Mouse (Mus musculus) adrenal gland, adult (tissue): Measurements from ENCODE around the gene Epha10.
"Not testable (repeated sequence)": the region's sequence is repeated elsewhere in the genome, so short reads cannot be mapped to it uniquely, and the experiment has no call there.

Experiments
- DNase-seq, 2 experiments: peaks; one replicate each; pipeline ENCODE4 v3.0.0; 2022 to 2023; ENCODE audit warnings: low spot score in 1 of 2; ENCODE audit not compliant: inconsistent age in 2 of 2

Epha10 gene

GRCm38 (mm10) chr4:124893769-124894168 lies 13.1 kb downstream of the Epha10 start:
- DNase-seq, result no peak

DNA sequence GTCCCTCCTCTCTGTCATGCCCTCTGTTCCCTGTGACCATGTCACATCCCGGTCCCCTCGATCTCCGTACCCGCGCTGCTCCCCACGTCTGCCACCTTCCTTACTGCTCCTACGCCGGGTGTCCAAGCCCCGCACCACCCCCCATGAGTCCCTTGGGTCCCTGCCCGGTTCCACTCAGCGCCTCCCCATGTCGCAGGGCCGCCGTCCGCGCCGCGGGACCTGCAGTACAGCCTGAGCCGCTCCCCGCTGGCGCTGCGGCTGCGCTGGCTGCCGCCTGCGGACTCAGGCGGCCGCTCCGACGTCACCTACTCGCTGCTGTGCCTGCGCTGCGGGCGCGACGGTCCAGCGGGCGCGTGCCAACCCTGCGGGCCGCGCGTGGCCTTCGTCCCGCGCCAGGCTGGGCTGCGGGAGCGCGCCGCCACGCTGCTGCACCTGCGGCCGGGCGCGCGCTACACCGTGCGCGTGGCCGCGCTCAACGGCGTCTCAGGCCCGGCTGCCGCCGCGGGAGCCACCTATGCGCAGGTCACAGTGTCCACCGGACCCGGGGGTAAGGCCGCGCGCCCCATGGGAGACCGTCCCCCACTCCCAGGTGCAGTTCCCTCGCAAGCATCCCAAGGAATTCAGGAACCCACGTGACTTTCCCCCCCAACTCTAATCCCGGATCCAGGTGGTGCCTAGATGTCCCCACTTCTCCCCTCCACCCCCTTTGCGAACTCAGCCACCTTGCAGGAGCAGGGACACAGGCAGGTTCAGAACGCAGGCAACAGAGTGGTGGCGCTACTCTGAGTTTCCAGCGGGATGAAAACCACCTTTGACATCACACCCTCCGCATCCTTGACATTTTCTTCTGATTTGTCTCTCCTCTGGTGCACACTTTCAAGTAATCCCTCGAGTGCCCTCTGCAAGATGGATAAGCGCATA lies 14.1 kb downstream of the Epha10 start:
- DNase-seq, result peak; percentile 27 to 58

GRCm38 (mm10) chr4:124898428-124898827 lies 17.7 kb downstream of the Epha10 start:
- no peak for DNase-seq

DNA sequence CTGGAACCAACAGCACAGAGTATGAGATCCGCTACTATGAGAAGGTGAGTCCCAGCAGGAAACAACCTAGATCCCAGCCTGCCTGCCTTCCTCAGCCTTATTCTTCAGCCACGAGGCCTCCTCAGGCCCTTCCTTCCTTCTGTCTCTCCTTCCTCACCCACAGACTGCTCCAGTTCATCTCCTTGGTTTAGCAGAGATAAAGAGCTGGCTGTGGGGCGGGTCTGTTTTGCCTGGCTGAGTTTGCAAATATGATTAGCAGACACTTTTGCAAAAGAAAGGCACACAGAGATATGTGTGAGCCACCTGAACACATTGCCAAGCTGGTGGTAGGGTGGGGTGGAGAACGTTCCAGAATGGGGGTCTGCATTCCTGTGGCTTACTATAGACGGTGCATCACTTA lies 19.2 kb downstream of the Epha10 start:
- DNase-seq, result no peak

GRCm38 (mm10) chr4:124905417-124905816 lies 24.7 kb downstream of the Epha10 start:
- DNase-seq, result no peak

GRCm38 (mm10) chr4:124905971-124906822 lies 25.5 kb downstream of the Epha10 start:
- peak in 1 of 2 experiments; percentile 36 for DNase-seq

GRCm38 (mm10) chr4:124928102-124928501 lies 47.4 kb downstream of the Epha10 start:
- DNase-seq, result no peak

DNA sequence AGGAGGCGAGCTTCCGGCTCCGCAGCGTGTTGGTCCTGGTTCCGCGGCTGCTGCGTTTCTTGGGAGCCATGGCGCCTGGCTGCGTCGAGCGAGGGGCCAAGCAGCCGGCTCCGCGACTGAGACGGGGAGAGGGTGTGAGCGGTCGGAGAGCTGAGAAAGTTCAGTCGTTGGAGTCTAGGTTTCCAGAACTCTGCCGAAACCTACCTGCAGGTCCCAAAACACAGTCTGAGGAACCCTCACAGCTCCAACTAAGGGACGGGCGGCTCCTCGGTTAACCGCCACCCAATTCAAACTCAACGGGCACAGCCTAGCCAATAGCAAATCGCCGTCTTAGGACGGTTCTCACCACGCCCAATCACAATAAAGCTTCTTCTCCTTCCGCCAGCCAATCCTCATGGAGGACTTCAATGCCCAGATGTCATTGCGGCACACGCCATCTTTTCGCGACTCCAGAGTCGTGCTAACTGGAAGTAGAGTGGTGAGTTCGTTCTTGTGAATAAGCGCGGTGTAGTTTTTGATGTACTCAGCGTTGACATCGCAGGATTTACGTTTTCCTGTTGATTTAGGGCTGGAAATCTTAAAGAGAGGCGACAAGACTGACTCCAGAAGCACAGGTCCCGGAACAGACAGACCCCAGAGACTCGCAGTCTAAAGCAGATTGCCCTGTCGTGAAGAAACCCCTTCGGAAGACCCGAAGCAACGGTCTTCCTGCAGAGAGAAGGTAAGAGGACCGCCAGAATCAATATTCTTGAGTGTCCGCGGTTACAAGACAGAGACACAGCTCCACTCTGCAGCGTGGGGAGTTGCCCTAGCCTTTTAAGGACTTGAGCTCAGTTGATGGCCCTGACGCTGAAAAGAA lies 56.1 kb downstream of the Epha10 start, which contains the start of gene 9930104L06Rik:
Gene 9930104L06Rik (plus strand): TSS at position 436 of the 859 bp plus-strand sequence.
- DNase-seq, result peak; percentile 95 to 98

DNA sequence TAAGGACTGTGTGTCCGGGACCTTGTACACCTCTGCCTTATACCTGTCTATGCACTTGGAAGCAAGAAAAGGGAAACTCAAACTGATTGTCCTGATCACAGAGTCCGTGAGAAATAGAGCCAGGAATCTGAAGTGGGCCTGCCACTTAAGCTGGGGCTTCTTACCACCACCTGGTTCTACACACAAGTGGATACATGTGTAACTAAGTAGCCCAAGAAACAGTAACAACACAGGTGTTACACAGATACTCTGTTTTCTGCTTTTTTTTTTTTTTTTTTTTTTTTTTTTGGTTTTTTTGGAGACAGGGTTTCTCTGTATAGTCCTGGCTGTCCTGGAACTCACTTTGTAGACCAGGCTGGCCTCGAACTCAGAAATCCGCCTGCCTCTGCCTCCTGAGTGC lies 58.5 kb downstream of the Epha10 start, which contains the start of gene Cdca8:
Gene Cdca8 (minus strand): TSS at position 101 of the 400 bp plus-strand sequence.
- not testable (repeated sequence) for DNase-seq

DNA sequence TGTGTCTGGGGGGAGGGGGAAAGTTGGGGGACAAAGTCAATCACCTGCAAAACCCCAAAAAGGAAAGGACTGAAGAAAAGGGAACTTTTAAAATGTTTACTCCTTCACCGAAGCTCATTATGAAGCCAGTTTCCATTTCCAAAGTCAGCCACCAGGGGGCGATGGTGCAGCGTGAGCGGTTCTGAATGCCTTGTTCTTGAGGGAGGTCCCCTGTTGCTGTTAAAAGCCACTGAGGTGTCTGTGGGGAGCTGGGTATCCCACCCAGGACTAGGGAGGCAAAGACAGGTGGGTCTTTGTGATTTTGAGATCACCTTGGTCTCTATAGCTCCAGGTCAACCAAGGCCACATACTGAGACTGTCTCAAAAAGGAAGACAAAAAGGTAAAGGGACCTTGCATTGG lies 62.3 kb downstream of the Epha10 start:
- DNase-seq, result peak; percentile 61 to 92

- DNase-seq, result no peak
These were observed 63.1 kb downstream of the Epha10 start for GRCm38 (mm10) chr4:124943781-124944180.

DNA sequence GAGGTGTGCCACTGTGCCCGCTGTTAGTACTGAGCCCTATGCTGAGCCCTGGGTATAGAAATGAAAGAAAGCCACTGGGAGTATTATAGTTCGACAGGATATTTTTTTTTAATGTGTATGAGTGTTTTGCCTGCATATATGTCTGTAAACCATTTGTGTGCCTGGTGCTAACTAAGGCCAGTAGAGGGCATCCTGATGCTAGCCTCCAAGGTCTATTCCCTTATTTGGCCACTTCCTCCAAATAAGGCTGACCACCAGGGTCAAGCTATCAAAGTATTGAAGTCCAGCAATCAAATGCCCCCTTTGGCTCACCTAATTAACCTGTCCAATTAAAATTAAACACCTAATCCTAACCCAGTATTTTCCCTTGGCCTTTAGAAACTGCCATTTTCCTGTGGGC lies 64.3 kb downstream of the Epha10 start:
- DNase-seq, result no peak

DNA sequence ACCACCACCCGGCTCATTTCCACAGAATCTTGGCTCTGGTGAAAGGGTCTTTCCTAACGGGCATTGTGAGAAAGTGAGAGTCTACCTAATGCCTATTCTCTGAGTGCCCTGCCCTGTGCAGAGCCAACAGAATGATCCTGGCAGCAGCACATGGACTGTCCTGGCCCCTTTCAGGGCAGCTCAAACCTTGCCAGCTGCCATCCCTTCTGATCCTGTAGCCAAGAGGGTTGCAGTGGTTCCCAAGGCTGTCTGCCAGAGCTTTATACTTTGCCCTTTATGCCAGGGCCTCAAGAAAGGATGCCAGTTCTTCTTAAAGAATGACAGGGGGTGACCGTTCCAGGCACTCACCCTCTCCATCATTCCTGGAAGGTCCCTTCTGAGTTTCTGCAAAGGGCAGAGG lies 68.8 kb downstream of the Epha10 start:
- DNase-seq, result peak in 1 of 2 experiments; percentile 58

- no peak for DNase-seq
These were observed 69.7 kb downstream of the Epha10 start for GRCm38 (mm10) chr4:124950181-124951035.

- no peak for DNase-seq
These were observed 70.3 kb downstream of the Epha10 start for GRCm38 (mm10) chr4:124951036-124951433.

DNA sequence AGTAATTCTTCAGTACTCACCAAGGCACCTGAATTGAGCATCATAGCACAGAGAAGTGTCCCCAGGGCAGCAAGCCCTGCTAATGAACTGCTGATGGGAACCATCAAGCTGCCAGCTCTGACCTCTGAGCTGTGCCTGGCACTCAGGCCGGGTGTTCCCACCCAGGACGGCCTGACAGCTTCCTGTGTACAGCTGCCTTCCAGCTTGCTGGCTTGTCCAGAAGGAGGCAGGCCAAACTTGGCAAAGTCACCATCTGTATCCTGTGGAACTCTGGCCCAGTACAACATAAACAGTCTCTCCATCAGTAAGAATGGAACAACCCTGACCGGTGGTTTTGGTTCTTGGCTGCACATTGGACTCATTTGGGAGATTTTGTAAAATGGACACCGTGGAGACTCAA lies 72.8 kb downstream of the Epha10 start:
- no peak for DNase-seq

DNA sequence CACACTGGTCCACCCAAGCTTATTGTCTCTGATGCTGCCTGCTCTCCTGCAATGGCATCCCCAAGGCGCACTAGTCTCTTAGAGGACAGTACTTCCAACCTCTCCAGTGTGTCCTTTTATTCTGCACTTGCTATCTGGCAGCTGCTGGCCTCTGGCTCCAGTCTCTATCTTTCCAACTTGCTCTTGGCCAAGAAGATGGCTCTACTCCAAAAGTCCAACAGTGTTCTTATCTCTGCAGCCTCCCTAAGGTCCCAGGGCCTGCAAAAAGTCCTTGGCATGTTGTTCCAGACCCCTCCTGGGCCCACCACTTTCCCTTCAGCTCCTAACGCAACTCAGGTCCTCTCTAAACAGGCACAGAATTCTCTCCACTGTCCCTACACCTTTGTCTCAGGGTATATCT lies 76.6 kb downstream of the Epha10 start:
- no peak for DNase-seq

- DNase-seq, result peak; percentile 76 to 87
These were observed 78.4 kb downstream of the Epha10 start for GRCm38 (mm10) chr4:124959062-124959461.

- no peak for DNase-seq
These were observed 80.2 kb downstream of the Epha10 start for GRCm38 (mm10) chr4:124960940-124961339.

GRCm38 (mm10) chr4:124962576-124962975 lies 81.9 kb downstream of the Epha10 start:
- no peak for DNase-seq
